23 mouse cellular contexts compared by ENCODE assay signal in genomic region chr4:152024525-152024924, GRCm38 (mm10). TPM values are rescaled to one million over a fixed set of nuclear protein-coding genes. Genes with fewer than 3 reads are reported as not detected.
A peak's percentile ranks its signal among the peaks of the same experiment; 100 is the strongest.
DNase-seq lines count a peak whose midpoint lies in the region; ATAC-seq and TF ChIP-seq lines count a peak whose summit lies in the region.
"Had no signal": no experiment of that assay in that cellular context is flagged by ENCODE, and none has a peak within 500 bp of the region (broad histone marks: within the 10 kb centered on the region; RNA-seq: fewer than 3 reads in every experiment).

No protein-coding gene starts in this region.

- no peak overlapping the region for H3K4me2 ChIP-seq in embryonic facial prominence, embryonic 12.5 days (replicated peaks)
- H3K4me2 ChIP-seq in lung, embryonic 16.5 days (ENCODE audit: low read depth, low read length) = no peak overlapping the region
- no peak overlapping the region for H3K4me2 ChIP-seq in stomach, embryonic 16.5 days (ENCODE audit: low read depth, low read length)
- no peak overlapping the region for H3K4me2 ChIP-seq in stomach, postnatal 0 days (replicated peaks; ENCODE audit: low read depth)

- H3K27me3 ChIP-seq in embryonic facial prominence, embryonic 12.5 days = no peaks in the 10 kb centered on the region
- H3K27me3 ChIP-seq in embryonic facial prominence, embryonic 10.5 days (replicated peaks; ENCODE audit: low read depth, poor library complexity, severe bottlenecking) = 0 out of 2 replicates have a peak, but pooled peaks cover 6% of the 10 kb centered on the region
- no peaks in the 10 kb centered on the region for H3K27me3 ChIP-seq in lung, embryonic 16.5 days (ENCODE audit: control insufficient read depth, insufficient read depth, low read depth, low read length)
- no peaks in the 10 kb centered on the region for H3K27me3 ChIP-seq in stomach, embryonic 16.5 days (ENCODE audit: control insufficient read depth, insufficient read depth, low read length)
- H3K27me3 ChIP-seq in stomach, postnatal 0 days (ENCODE audit: control insufficient read depth, insufficient read depth, low read length) = no peaks in the 10 kb centered on the region
- H3K27me3 ChIP-seq: neural tube, embryonic 15.5 days had no signal

- H3K9me3 ChIP-seq in embryonic facial prominence, embryonic 12.5 days = no peaks in the 10 kb centered on the region
- H3K9me3 ChIP-seq in embryonic facial prominence, embryonic 10.5 days = no peaks in the 10 kb centered on the region
- H3K9me3 ChIP-seq in lung, embryonic 16.5 days (ENCODE audit: control insufficient read depth, low read length) = no peaks in the 10 kb centered on the region
- H3K9me3 ChIP-seq in stomach, embryonic 16.5 days (replicated peaks; ENCODE audit: control insufficient read depth, low read length) = no peaks in the 10 kb centered on the region
- H3K9me3 ChIP-seq in stomach, postnatal 0 days (ENCODE audit: control insufficient read depth, low read length) = no peaks in the 10 kb centered on the region
- H3K9me3 ChIP-seq: G1E; neural tube, embryonic 15.5 days had no signal

- H3K36me3 ChIP-seq in embryonic facial prominence, embryonic 12.5 days = peaks cover 55% of the 10 kb centered on the region
- H3K36me3 ChIP-seq in embryonic facial prominence, embryonic 10.5 days (replicated peaks) = peaks cover 68% of the 10 kb centered on the region
- H3K36me3 ChIP-seq in lung, embryonic 16.5 days (ENCODE audit: control insufficient read depth, insufficient read depth, low read length) = peaks cover 32% of the 10 kb centered on the region
- H3K36me3 ChIP-seq in stomach, embryonic 16.5 days (ENCODE audit: control insufficient read depth, insufficient read depth, low read length) = peaks cover 12% of the 10 kb centered on the region
- peaks cover 11% of the 10 kb centered on the region for H3K36me3 ChIP-seq in stomach, postnatal 0 days (ENCODE audit: control insufficient read depth, insufficient read depth, low read length)

- H3K27ac ChIP-seq in embryonic facial prominence, embryonic 12.5 days = no peak overlapping the region
- no peak overlapping the region for H3K27ac ChIP-seq in embryonic facial prominence, embryonic 10.5 days (replicated peaks)
- H3K27ac ChIP-seq in lung, embryonic 16.5 days (ENCODE audit: low read length) = no peak overlapping the region
- H3K27ac ChIP-seq in stomach, embryonic 16.5 days (ENCODE audit: low read length) = no peak overlapping the region
- H3K27ac ChIP-seq in stomach, postnatal 0 days (replicated peaks) = no peak overlapping the region
- H3K27ac ChIP-seq: neural tube, embryonic 15.5 days had no signal

- no peak overlapping the region for H3K4me3 ChIP-seq in embryonic facial prominence, embryonic 12.5 days
- no peak overlapping the region for H3K4me3 ChIP-seq in embryonic facial prominence, embryonic 10.5 days
- no peak overlapping the region for H3K4me3 ChIP-seq in lung, embryonic 16.5 days (ENCODE audit: low read length)
- no peak overlapping the region for H3K4me3 ChIP-seq in stomach, embryonic 16.5 days (replicated peaks; ENCODE audit: low read length)
- H3K4me3 ChIP-seq in stomach, postnatal 0 days (ENCODE audit: low read depth, low read length) = no peak overlapping the region
- H3K4me3 ChIP-seq: neural tube, embryonic 15.5 days had no signal

- TF ChIP-seq CTCF in stomach, postnatal 0 days (IDR thresholded peaks at IDR 0.05; ENCODE audit: low read depth) = no peak

- H3K4me1 ChIP-seq in embryonic facial prominence, embryonic 12.5 days = peaks cover 35% of the 10 kb centered on the region
- peaks cover 44% of the 10 kb centered on the region for H3K4me1 ChIP-seq in embryonic facial prominence, embryonic 10.5 days
- H3K4me1 ChIP-seq in lung, embryonic 16.5 days (replicated peaks; ENCODE audit: control insufficient read depth, insufficient read depth, low read length) = peaks cover 39% of the 10 kb centered on the region
- peaks cover 22% of the 10 kb centered on the region for H3K4me1 ChIP-seq in stomach, embryonic 16.5 days (ENCODE audit: control insufficient read depth, insufficient read depth, low read length)
- peaks cover 16% of the 10 kb centered on the region for H3K4me1 ChIP-seq in stomach, postnatal 0 days (replicated peaks; ENCODE audit: control insufficient read depth, insufficient read depth)

- no peak for DNase-seq in embryonic facial prominence, embryonic 10.5 days (ENCODE audit: low spot score)
- no peak for DNase-seq in lung, postnatal 4 days
- DNase-seq in stomach, postnatal 0 days (ENCODE audit: low spot score) = no peak
- no peak for DNase-seq in urinary bladder, postnatal 25 days (ENCODE audit: low spot score)
- DNase-seq in left cerebral cortex, adult 9 months (ENCODE audit: low spot score in 2 of 2) = no peak
- DNase-seq: adrenal gland, postnatal 10 days; cerebellum, postnatal 10 days; gastrocnemius, postnatal 10 days; heart, adult 18-20 months; heart, postnatal 4 days; kidney, adult 2 months; kidney, postnatal 10 days; layer of hippocampus, postnatal 36 days; spleen, adult 18-20 months; thymus, adult 18-20 months; thymus, postnatal 4 days had no signal

- 93% methylated on average over 11 of the region's 11 CpGs for WGBS in embryonic facial prominence, embryonic 12.5 days
- 94% methylated on average over 11 of the region's 11 CpGs for WGBS in embryonic facial prominence, embryonic 10.5 days
- WGBS in lung, embryonic 16.5 days = 74% methylated on average over 11 of the region's 11 CpGs
- 87% methylated on average over 11 of the region's 11 CpGs for WGBS in stomach, embryonic 16.5 days
- WGBS in stomach, postnatal 0 days = 86% methylated on average over 11 of the region's 11 CpGs

- 0 out of 2 replicates have a peak overlapping the region, but pooled peaks have one; percentile 0 for H3K9ac ChIP-seq in embryonic facial prominence, embryonic 12.5 days
- H3K9ac ChIP-seq in lung, embryonic 16.5 days (ENCODE audit: low read length) = 0 out of 2 replicates have a peak overlapping the region, but pooled peaks have one; percentile 22
- H3K9ac ChIP-seq in stomach, embryonic 16.5 days (ENCODE audit: low read length) = 0 out of 2 replicates have a peak overlapping the region, but pooled peaks have one; percentile 5
- no peak overlapping the region for H3K9ac ChIP-seq in stomach, postnatal 0 days (ENCODE audit: low read length)

- no peak for ATAC-seq in embryonic facial prominence, embryonic 12.5 days (ENCODE audit: insufficient number of reproducible peaks, insufficient read depth, low FRiP score, low TSS enrichment)
- no peak for ATAC-seq in lung, embryonic 16.5 days (ENCODE audit: low read depth)
- no peak for ATAC-seq in stomach, embryonic 16.5 days (ENCODE audit: insufficient read depth, low FRiP score)
- no peak for ATAC-seq in stomach, postnatal 0 days (ENCODE audit: low FRiP score, low TSS enrichment)
- ATAC-seq: activated CD4-positive, CD25-positive, alpha-beta regulatory T cell, adult 4 months; CD4-positive, CD25-positive, alpha-beta regulatory T cell, adult 4 months had no signal

- no peak for TF ChIP-seq EP300 in stomach, postnatal 0 days (optimal IDR thresholded peaks at IDR 0.05)

RNA-seq across cellular contexts. Expression of gene Zbtb48, which starts 2.9 kb away (rescaled TPM):
- 25.3 and 30.2 TPM in 2 replicates for polyA plus RNA-seq in embryonic facial prominence, embryonic 12.5 days (2016; fragmentation: Nextera tagmentation; extraction: Ambion mirVana)
- polyA plus RNA-seq in embryonic facial prominence, embryonic 10.5 days (2016; fragmentation: Nextera tagmentation; extraction: Ambion mirVana) = 25.0 and 26.4 TPM in 2 replicates
- 17.5 and 20.6 TPM in 2 replicates for polyA plus RNA-seq in lung, embryonic 16.5 days (2015; fragmentation: Nextera tagmentation; extraction: Ambion mirVana)
- 17.0 and 18.0 TPM in 2 replicates for polyA plus RNA-seq in stomach, embryonic 16.5 days (2015; fragmentation: Nextera tagmentation; extraction: Ambion mirVana)
- polyA plus RNA-seq in stomach, postnatal 0 days (2015; fragmentation: Nextera tagmentation; extraction: Ambion mirVana) = 10.1 and 10.6 TPM in 2 replicates

RNA-seq across cellular contexts. Expression of gene Tas1r1, which starts 13.8 kb away (rescaled TPM):
- 1.0 and 1.1 TPM in 2 replicates for polyA plus RNA-seq in embryonic facial prominence, embryonic 12.5 days (2016; fragmentation: Nextera tagmentation; extraction: Ambion mirVana)
- 0.50 and 0.68 TPM in 2 replicates for polyA plus RNA-seq in embryonic facial prominence, embryonic 10.5 days (2016; fragmentation: Nextera tagmentation; extraction: Ambion mirVana)
- 0.59 and 0.74 TPM in 2 replicates for polyA plus RNA-seq in lung, embryonic 16.5 days (2015; fragmentation: Nextera tagmentation; extraction: Ambion mirVana)
- 0.37 and 0.47 TPM in 2 replicates for polyA plus RNA-seq in stomach, embryonic 16.5 days (2015; fragmentation: Nextera tagmentation; extraction: Ambion mirVana)
- polyA plus RNA-seq in stomach, postnatal 0 days (2015; fragmentation: Nextera tagmentation; extraction: Ambion mirVana) = 0.12 and 0.16 TPM in 2 replicates
- polyA plus RNA-seq: activated CD4-positive, CD25-positive, alpha-beta regulatory T cell, adult 4 months; CD4-positive, CD25-positive, alpha-beta regulatory T cell, adult 4 months had no signal

RNA-seq across cellular contexts. Expression of gene Nol9, which starts 14.6 kb away (rescaled TPM):
- 43.8 and 46.0 TPM in 2 replicates for polyA plus RNA-seq in embryonic facial prominence, embryonic 12.5 days (2016; fragmentation: Nextera tagmentation; extraction: Ambion mirVana)
- 43.7 and 44.2 TPM in 2 replicates for polyA plus RNA-seq in embryonic facial prominence, embryonic 10.5 days (2016; fragmentation: Nextera tagmentation; extraction: Ambion mirVana)
- 21.4 and 22.7 TPM in 2 replicates for polyA plus RNA-seq in lung, embryonic 16.5 days (2015; fragmentation: Nextera tagmentation; extraction: Ambion mirVana)
- 18.7 and 20.9 TPM in 2 replicates for polyA plus RNA-seq in stomach, embryonic 16.5 days (2015; fragmentation: Nextera tagmentation; extraction: Ambion mirVana)
- 11.2 and 12.0 TPM in 2 replicates for polyA plus RNA-seq in stomach, postnatal 0 days (2015; fragmentation: Nextera tagmentation; extraction: Ambion mirVana)

RNA-seq across cellular contexts. Expression of gene Klhl21, which starts 15.9 kb away (rescaled TPM):
- 13.0 and 13.5 TPM in 2 replicates for polyA plus RNA-seq in embryonic facial prominence, embryonic 12.5 days (2016; fragmentation: Nextera tagmentation; extraction: Ambion mirVana)
- polyA plus RNA-seq in embryonic facial prominence, embryonic 10.5 days (2016; fragmentation: Nextera tagmentation; extraction: Ambion mirVana) = 9.7 and 10.6 TPM in 2 replicates
- polyA plus RNA-seq in lung, embryonic 16.5 days (2015; fragmentation: Nextera tagmentation; extraction: Ambion mirVana) = 10.9 and 12.3 TPM in 2 replicates
- polyA plus RNA-seq in stomach, embryonic 16.5 days (2015; fragmentation: Nextera tagmentation; extraction: Ambion mirVana) = 8.2 and 9.9 TPM in 2 replicates
- polyA plus RNA-seq in stomach, postnatal 0 days (2015; fragmentation: Nextera tagmentation; extraction: Ambion mirVana) = 11.2 and 11.9 TPM in 2 replicates

RNA-seq across cellular contexts. Expression of gene Phf13, which starts 28.5 kb away (rescaled TPM):
- polyA plus RNA-seq in embryonic facial prominence, embryonic 12.5 days (2016; fragmentation: Nextera tagmentation; extraction: Ambion mirVana) = 42.2 and 44.3 TPM in 2 replicates
- polyA plus RNA-seq in embryonic facial prominence, embryonic 10.5 days (2016; fragmentation: Nextera tagmentation; extraction: Ambion mirVana) = 29.0 and 32.1 TPM in 2 replicates
- polyA plus RNA-seq in lung, embryonic 16.5 days (2015; fragmentation: Nextera tagmentation; extraction: Ambion mirVana) = 25.1 and 26.8 TPM in 2 replicates
- 18.3 and 21.0 TPM in 2 replicates for polyA plus RNA-seq in stomach, embryonic 16.5 days (2015; fragmentation: Nextera tagmentation; extraction: Ambion mirVana)
- 12.4 and 12.7 TPM in 2 replicates for polyA plus RNA-seq in stomach, postnatal 0 days (2015; fragmentation: Nextera tagmentation; extraction: Ambion mirVana)
